Mouse (Mus musculus): ENCODE measurements around the gene Actrt1. TPM values are rescaled to one million over a fixed set of nuclear protein-coding genes. Genes with fewer than 3 reads are reported as not detected.

Actrt1 gene
- not detected for total RNA-seq (2021)

DNA sequence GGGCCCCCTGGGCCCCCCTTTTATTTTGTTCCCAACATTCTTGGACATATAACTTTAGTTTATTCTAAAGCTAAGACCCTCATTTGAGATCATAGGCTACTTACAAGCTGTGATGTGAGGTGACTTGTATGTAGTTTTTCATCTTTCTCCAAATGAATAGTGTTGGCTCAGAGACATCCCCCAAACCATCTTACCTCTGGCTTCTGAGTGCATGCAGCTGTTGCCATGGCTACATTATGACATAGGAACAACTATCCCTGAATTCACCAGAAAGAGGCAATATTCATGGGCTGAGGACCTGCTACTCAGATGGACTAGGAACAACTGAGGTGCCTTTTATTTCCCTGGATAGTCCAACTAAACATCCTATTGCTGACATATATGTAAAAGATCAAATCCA, at the start of gene Actrt1:
TSS of gene Actrt1 (plus strand) at position 301 of the 400 bp plus-strand sequence.
- intact Hi-C loops (cut with DNase I) = no loop called here
- no peak for DNase-seq

DNA sequence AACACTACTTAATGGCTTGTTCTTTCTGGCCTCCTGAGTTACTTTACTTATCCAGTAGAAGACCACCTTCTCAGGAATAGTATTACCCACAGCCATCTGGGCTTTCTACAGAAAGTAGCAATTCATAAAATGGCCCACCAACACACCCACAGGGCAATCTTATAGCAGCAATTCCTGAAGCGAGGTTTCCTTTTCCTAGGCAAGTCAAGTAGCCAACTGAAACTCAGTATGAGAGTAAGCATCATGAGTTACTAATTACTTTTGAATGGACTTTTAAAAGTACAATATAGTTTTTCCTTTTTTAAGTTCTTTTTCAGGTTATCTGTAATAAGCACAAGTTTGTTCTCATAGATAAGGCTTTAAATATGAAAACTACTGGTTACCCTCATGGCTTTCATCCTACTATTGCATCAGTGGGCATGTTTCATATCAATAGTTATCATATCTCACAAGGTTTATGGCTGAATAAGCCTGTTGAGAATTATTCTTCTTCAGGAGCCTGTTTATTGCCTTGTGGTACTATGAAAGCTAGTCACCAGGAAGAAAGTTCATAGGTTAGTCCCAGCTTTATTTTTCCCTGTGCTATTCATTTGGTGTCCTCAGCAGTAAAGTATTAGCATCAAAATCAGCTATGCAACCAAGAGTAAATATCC, 2.8 kb downstream of the Actrt1 start:
- intact Hi-C loops (cut with DNase I) = no loop called here

More for the DNA sequence above, 2.8 kb downstream of the Actrt1 start:
- DNase-seq = no peak

Data from heart, postnatal 36 days (tissue).